Mouse (Mus musculus) brain, embryonic 14.5 days (tissue): ENCODE measurements around the gene Sis. TPM values are rescaled to one million over a fixed set of nuclear protein-coding genes. Genes with fewer than 3 reads are reported as not detected.

ENCODE experiments used
- polyA plus RNA-seq: library from polyadenylated mRNA; depleted of rRNA; stranded (reverse); fragments of >200 nt; gene quantifications from 2 replicates; pipeline ENCODE4 v1.2.3, GENCODE M21; 2012; rRNA removed

Sis gene
- polyA plus RNA-seq, 1 experiment, result 0.01 TPM

Other genes starting within 250 kb of the Sis start
- 7.7 and 16.6 TPM in 2 replicates for gene Slitrk3, start 89.9 kb upstream of the Sis start, polyA plus RNA-seq